Mouse (Mus musculus) lung, postnatal 4 days (tissue): ENCODE results near the gene Cldn34b2.
A peak's percentile ranks its signal among the peaks of the same experiment; 100 is the strongest.
"Not testable (repeated sequence)": the region's sequence is repeated elsewhere in the genome, so short reads cannot be mapped to it uniquely, and the experiment has no call there.

Experiments
- DNase-seq, 2 experiments: peaks; one replicate each; pipeline ENCODE4 v3.0.0; 2021

Cldn34b2 gene

GRCm38 (mm10) chrX:155128312-155128711 lies at the start of gene Cldn34b2:
Cldn34b2 (minus strand) TSS chrX:155128412.
- DNase-seq, result not testable (repeated sequence)

DNA sequence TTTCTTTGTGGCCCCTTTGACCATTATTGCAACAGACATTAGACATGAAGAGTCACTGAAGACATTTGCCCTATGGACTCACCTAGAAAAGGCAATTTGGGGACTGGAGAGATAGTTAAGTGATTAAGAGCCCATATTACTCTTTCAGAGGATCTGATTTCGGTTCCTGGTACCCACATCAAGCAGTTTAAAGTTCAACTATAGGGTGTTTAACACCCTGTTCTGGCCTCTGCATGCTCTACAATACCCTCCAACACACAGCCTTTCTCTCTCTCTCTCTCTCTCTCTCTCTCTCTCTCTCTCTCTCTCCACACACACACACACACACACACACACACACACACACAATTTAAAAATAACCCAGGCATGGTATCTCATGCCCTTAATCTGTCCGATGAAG lies 49.4 kb upstream of the Cldn34b2 start:
- no peak for DNase-seq

DNA sequence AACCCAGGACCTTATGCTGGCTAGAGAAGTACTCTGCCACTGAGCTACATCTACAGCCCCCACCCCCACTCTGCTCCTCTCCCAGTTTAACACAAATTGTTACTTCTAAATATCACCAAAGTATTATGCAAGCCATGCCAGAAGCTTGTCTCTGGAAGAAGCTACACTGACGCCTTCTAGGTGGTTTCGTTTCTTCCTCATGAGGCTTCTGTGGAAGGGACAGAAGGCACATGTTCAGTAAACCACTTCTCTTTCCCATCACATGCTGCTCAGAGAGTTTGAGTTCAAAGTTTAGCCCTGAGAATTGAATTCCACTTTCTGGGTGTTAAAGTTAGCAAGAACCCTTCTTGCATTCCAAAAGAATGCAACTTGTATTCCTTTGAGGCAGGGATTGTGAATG lies 49.0 kb upstream of the Cldn34b2 start:
- DNase-seq, result peak in 1 of 2 experiments; percentile 7

- DNase-seq, result no peak
These were observed 47.4 kb upstream of the Cldn34b2 start for GRCm38 (mm10) chrX:155175568-155175967.

GRCm38 (mm10) chrX:155172310-155172709 lies 44.1 kb upstream of the Cldn34b2 start:
- DNase-seq, result no peak

DNA sequence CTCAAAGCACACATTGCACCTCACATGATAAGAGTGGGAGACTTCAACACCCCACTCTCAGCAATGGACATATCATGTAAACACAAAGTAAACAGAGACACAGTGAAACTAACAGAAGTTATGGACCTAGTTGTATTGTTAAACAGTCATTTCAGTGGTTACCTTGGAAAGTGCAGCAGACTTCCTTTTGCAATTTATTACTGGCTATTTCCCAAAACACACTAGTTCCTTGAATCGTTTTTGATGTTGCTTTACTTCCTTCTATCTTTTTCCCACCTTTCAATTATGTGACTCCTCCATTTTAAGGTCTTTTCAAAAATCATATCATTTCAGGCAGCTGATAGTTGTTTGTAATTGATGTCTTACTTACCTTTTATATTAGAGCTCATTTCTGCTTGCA lies 43.5 kb upstream of the Cldn34b2 start:
- no peak for DNase-seq

DNA sequence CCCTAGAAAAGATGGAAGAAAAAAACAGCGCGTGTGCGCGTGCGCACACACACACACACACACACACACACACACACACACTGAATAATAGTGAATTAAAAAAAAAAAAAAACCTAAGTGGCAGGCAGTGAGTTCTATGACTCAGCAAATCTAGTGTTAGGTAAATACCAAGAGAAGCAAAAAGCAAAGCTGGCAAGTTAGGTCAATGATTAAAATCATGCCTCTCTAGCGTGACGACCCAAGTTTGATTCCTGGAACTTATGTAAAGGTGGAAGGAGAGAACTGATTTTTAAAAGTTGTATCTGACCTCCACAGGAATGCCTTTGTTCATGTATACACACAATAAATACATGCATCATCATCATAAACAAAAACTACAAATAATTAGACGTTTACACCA lies 41.7 kb upstream of the Cldn34b2 start:
- no peak for DNase-seq

DNA sequence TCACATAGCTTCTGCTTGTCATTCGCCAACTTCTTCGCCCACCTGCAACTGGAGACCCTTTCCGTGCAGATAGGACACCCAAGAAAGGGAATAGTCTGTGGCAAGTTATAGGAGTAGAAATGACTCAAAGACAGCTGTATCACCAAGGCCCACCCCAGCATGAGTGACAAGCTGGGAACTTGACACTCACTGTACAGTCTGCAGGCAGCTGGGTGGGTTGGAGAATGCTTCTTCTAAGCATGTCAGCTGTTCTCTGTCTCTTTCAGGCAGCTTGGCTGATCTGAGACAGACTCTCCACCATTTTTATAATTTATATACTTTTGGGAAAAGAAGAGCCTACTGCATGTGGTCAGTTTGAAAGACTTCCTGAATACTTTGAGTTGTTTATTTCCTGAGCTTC lies 39.5 kb upstream of the Cldn34b2 start:
- no peak for DNase-seq

DNA sequence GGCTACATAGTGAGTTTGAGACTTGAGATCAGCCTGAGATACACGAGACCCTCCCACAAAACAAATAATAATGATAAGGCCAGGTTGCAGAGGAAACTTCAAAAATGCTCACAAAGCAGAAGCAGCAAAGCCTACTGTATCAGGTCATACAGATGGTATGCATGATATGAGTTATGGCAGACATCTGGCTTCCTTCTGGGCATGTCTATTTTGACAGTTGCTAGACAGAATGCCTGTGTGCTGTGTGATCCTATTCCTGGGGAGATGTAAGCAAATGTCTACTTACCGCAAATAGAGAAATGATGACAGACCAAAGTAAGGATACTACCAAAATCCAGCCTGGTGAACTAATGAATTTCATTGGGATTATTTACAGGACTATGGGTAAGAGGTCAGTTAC lies 38.1 kb upstream of the Cldn34b2 start:
- no peak for DNase-seq

GRCm38 (mm10) chrX:155163553-155163952 lies 35.3 kb upstream of the Cldn34b2 start:
- DNase-seq, result no peak

DNA sequence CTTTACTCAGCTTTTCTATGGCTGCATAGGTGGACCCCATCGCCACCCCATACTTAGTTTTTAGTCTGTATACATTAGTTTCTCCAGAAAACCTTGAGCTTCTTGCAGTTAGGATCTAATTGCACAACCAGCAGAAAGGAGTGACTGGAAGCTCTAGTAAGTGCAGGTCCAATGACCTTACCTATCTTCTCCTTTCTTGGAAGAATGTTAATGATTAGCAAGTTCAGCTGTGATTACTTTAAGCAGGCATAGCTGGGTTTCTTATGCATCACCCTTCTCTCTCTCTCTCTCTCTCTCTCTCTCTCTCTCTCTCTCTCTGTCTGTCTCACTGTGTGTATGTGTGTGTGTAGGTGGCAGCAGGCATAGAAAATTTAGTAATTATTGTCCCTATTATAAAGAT lies 23.7 kb upstream of the Cldn34b2 start:
- DNase-seq, result no peak

DNA sequence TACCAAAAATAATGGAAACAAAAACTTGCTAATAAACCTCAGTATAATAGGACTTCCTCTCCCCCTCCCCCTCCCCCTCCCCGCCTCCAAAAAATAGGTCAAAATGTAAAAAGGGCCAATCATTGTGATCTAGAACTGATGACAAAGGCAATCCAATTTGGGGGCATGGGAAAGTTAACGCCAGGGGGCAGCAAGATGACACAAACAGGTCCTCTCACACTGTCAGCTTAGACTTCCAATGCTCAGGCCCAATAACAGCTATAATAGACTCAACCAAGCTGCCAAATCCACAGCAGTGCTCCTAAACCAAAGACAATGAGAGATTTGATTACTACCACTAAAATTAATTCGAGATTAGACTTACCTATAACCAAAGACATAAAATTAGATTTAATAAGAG lies 16.5 kb upstream of the Cldn34b2 start:
- peak; percentile 39 to 69 for DNase-seq

GRCm38 (mm10) chrX:155098024-155098423 lies 30.2 kb downstream of the Cldn34b2 start:
- no peak for DNase-seq

- DNase-seq, result not testable (repeated sequence)
These were observed 34.6 kb downstream of the Cldn34b2 start, which contains the start of gene Magea2 for GRCm38 (mm10) chrX:155093566-155093965. Magea2 (minus strand) TSS chrX:155093666.

- not testable (repeated sequence) for DNase-seq
These were observed 38.5 kb downstream of the Cldn34b2 start, which contains the start of gene Magea1 for GRCm38 (mm10) chrX:155089693-155090092. Magea1 (minus strand) TSS chrX:155089793.
